ENCODE assay signal across 13 mouse cellular contexts in the genomic region with DNA sequence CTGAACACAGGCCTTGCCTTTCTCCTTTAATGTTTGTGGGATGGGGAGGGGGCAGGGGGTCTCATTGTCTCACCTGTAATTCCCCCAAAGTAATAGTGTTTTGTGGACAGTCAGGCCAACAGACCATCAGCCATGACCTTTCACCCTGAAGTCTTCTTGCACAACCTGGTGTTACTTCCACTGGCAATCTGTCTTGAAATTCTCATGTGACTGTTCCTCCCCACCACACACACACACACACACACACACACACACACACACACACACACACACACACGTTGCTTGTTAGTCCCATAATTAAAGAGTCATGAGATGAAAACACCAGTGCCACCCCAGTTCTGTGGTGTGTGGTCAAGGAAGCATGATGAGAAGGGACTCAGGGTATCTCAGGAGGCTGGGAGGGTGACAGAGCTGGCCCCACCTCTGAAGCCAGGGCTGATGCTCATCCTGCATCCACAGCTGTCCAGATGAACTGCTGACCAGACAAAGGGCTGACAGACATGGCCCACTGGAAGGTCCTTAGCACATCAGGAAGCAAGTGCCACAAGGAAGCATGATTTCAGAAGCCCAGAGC. TPM values are rescaled to one million over a fixed set of nuclear protein-coding genes. Genes with fewer than 3 reads are reported as not detected.
DNase-seq lines count a peak whose midpoint lies in the region; ATAC-seq and TF ChIP-seq lines count a peak whose summit lies in the region.
"Had no signal": no experiment of that assay in that cellular context is flagged by ENCODE, and none has a peak within 500 bp of the region (broad histone marks: within the 10 kb centered on the region; RNA-seq: fewer than 3 reads in every experiment).

No protein-coding gene starts in this region.

- peak overlapping the region; percentile 79 for H3K27ac ChIP-seq in liver, adult 2 months (replicated peaks; ENCODE audit: insufficient read depth, low read depth, low read length)
- H3K27ac ChIP-seq in liver, embryonic 12.5 days, result peak overlapping the region; percentile 57; the same call in 1 of the 2 replicates
- H3K27ac ChIP-seq: hindbrain, embryonic 10.5 days; midbrain, embryonic 12.5 days had no signal

- no peaks in the 10 kb centered on the region for H3K27me3 ChIP-seq in liver, adult 2 months (ENCODE audit: control insufficient read depth, insufficient read depth, low read length)
- H3K27me3 ChIP-seq in liver, embryonic 12.5 days (replicated peaks), result peaks cover 3% of the 10 kb centered on the region
- H3K27me3 ChIP-seq: embryonic facial prominence, embryonic 15.5 days; midbrain, embryonic 12.5 days had no signal

- DNase-seq in adrenal gland, postnatal 10 days, result peak; percentile 53
- no peak for DNase-seq in adrenal gland, adult 8-10 months
- peak; percentile 89 for DNase-seq in liver, adult 2 months (ENCODE audit: extremely low read depth, low read depth, low spot score)
- no peak for DNase-seq in liver
- DNase-seq in natural killer cell, adult 2 months (ENCODE audit: low spot score in 2 of 2), result peak; percentile 21 to 47
- DNase-seq in urinary bladder, postnatal 25 days (ENCODE audit: low spot score), result no peak
- DNase-seq in cerebellum, adult 11 months, result no peak
- DNase-seq: cerebellum, postnatal 14 days; right cerebral cortex, postnatal 4 days had no signal

- no peaks in the 10 kb centered on the region for H3K36me3 ChIP-seq in liver, adult 2 months (ENCODE audit: control insufficient read depth, insufficient read depth, low read length)
- no peaks in the 10 kb centered on the region for H3K36me3 ChIP-seq in liver, embryonic 12.5 days
- H3K36me3 ChIP-seq: embryonic facial prominence, embryonic 15.5 days; hindbrain, embryonic 10.5 days; midbrain, embryonic 12.5 days had no signal

- no peaks in the 10 kb centered on the region for H3K79me2 ChIP-seq in liver, adult 2 months (ENCODE audit: control insufficient read depth, insufficient read depth, low read length)

- TF ChIP-seq CTCF in liver, adult 2 months (IDR thresholded peaks at IDR 0.05; ENCODE audit: low read depth, low read length), result no peak

- peak overlapping the region; percentile 18 for H3K9ac ChIP-seq in liver, adult 2 months (ENCODE audit: low read depth, low read length)
- no peak overlapping the region for H3K9ac ChIP-seq in liver, embryonic 12.5 days
- H3K9ac ChIP-seq: embryonic facial prominence, embryonic 15.5 days; midbrain, embryonic 12.5 days had no signal

- 0% methylated on average over 1 of the region's 1 CpGs for WGBS in liver, adult 2 months
- 19% methylated on average over 1 of the region's 1 CpGs for WGBS in liver, embryonic 12.5 days (ENCODE audit: insufficient replicate concordance)

- H3K4me2 ChIP-seq in liver, embryonic 12.5 days, result no peak overlapping the region
- H3K4me2 ChIP-seq: embryonic facial prominence, embryonic 15.5 days; midbrain, embryonic 12.5 days had no signal

- TF ChIP-seq POLR2A in liver, adult 2 months (IDR thresholded peaks at IDR 0.05; ENCODE audit: extremely low read depth, insufficient read depth, low read length), result no peak

- H3K9me3 ChIP-seq in liver, embryonic 12.5 days (replicated peaks), result no peaks in the 10 kb centered on the region
- H3K9me3 ChIP-seq: embryonic facial prominence, embryonic 15.5 days; hindbrain, embryonic 10.5 days; midbrain, embryonic 12.5 days had no signal

- H3K4me1 ChIP-seq in liver, adult 2 months (ENCODE audit: control insufficient read depth, insufficient read depth, low read length), result peaks cover 37% of the 10 kb centered on the region
- peaks cover 52% of the 10 kb centered on the region for H3K4me1 ChIP-seq in liver, embryonic 12.5 days
- H3K4me1 ChIP-seq: midbrain, embryonic 12.5 days had no signal

- peak; percentile 21; the same call in 1 of the 2 replicates for ATAC-seq in liver, embryonic 12.5 days

- H3K4me3 ChIP-seq in liver, adult 2 months (ENCODE audit: insufficient read depth, low read depth, low read length), result no peak overlapping the region
- no peak overlapping the region for H3K4me3 ChIP-seq in liver, embryonic 12.5 days
- H3K4me3 ChIP-seq: embryonic facial prominence, embryonic 15.5 days; hindbrain, embryonic 10.5 days; midbrain, embryonic 12.5 days had no signal

RNA-seq across cellular contexts. Expression of gene Ppp2r5a, which starts 18.4 kb away (rescaled TPM):
- 100 to 1,000 TPM; 225 TPM for total RNA-seq in adrenal gland, postnatal 10 days (2021)
- 100 to 1,000 TPM in 3 of 4 experiments, 10 to 100 TPM in 1; 91.2 to 155 (median 133) TPM for total RNA-seq in adrenal gland, adult 8-10 months (2022)
- 149 and 170 TPM in 2 replicates for total RNA-seq in liver, adult 2 months (2014; rRNA removed)
- 75.3 and 80.3 TPM in 2 replicates for polyA plus RNA-seq in liver, adult 2 months (2012; rRNA removed)
- polyA plus RNA-seq in liver, embryonic 12.5 days (2016; fragmentation: Nextera tagmentation; extraction: Ambion mirVana), result 33.1 and 33.9 TPM in 2 replicates

Comparison
In these comparisons a context has a peak if more than half of its experiments do, and no peak if none do; other contexts are left out.
1. DNase-seq: peak in adrenal gland, postnatal 10 days (single experiment), liver, adult 2 months (single experiment) and natural killer cell, adult 2 months (2 of 2); none in adrenal gland, adult 8-10 months (single experiment), liver (single experiment), urinary bladder, postnatal 25 days (single experiment) and cerebellum, adult 11 months (single experiment).